Mouse (Mus musculus): Measurements from ENCODE around the gene Sptan1. TPM values are rescaled to one million over a fixed set of nuclear protein-coding genes. Genes with fewer than 3 reads are reported as not detected.

The Sptan1 gene
- total and polyA plus RNA-seq, 3 experiments: 73.8 to 113 (median 88.0) TPM

GRCm38 (mm10) chr2:29948896-29949295, 16.5 kb upstream of the Sptan1 start:
- no peaks in the 10 kb centered on the region for H3K79me2 ChIP-seq (replicated peaks; ENCODE audit: control insufficient read depth, extremely low read depth, insufficient read depth, poor library complexity, severe bottlenecking)
- DNase-seq (ENCODE audit: extremely low read depth): no peak
- no peak overlapping the region for H3K4me3 ChIP-seq (replicated peaks in 1 of 3; ENCODE audit: low read depth in 2 of 3, low read length in 2 of 3, poor library complexity in 1 of 3)
- H3K9ac ChIP-seq (ENCODE audit: insufficient read depth, low read depth): no peak overlapping the region
- in situ Hi-C loops (cut with MboI; ENCODE audit: low pct_ligation_motif_present, low pct_unique_long_range_greater_than_20kb, low sequenced_read_pairs): no loop called here
- TF ChIP-seq BHLHE40 (IDR thresholded peaks at IDR 0.05; ENCODE audit: low read depth, low read length): no peak
- TF ChIP-seq MAFK (IDR thresholded peaks at IDR 0.05; ENCODE audit: insufficient replicate concordance, low read length): no peak
- TF ChIP-seq SMC3 (IDR thresholded peaks at IDR 0.05; ENCODE audit: low read depth, low read length): no peak
- TF ChIP-seq GABPA (IDR thresholded peaks at IDR 0.05; ENCODE audit: insufficient replicate concordance, low read depth, low read length): no peak
- TF ChIP-seq CHD1 (IDR thresholded peaks at IDR 0.05; ENCODE audit: low read depth, low read length): no peak
- TF ChIP-seq NRF1 (IDR thresholded peaks at IDR 0.05; ENCODE audit: low read depth, low read length): no peak
- no peak for TF ChIP-seq ZKSCAN1 (IDR thresholded peaks at IDR 0.05; ENCODE audit: borderline replicate concordance, low read depth, low read length)
- no peak for TF ChIP-seq MXI1 (IDR thresholded peaks at IDR 0.05; ENCODE audit: low read depth, low read length)
- TF ChIP-seq MAX (IDR thresholded peaks at IDR 0.05; ENCODE audit: low read length): no peak
- no peak for TF ChIP-seq CTCF (conservative IDR thresholded peaks at IDR 0.05 in 1 of 2, IDR thresholded peaks at IDR 0.05 in 1 of 2; ENCODE audit: low read depth in 2 of 2, low read length in 2 of 2)
- no peak for TF ChIP-seq RCOR1 (conservative IDR thresholded peaks at IDR 0.05; ENCODE audit: low read depth, low read length)
- no peak for TF ChIP-seq POLR2AphosphoS2 (IDR thresholded peaks at IDR 0.05; ENCODE audit: low read depth, low read length)
- TF ChIP-seq ETS1 (conservative IDR thresholded peaks at IDR 0.05; ENCODE audit: low read depth, low read length): no peak
- TF ChIP-seq TBP (conservative IDR thresholded peaks at IDR 0.05; ENCODE audit: low read depth, low read length): no peak
- TF ChIP-seq ELF1 (IDR thresholded peaks at IDR 0.05; ENCODE audit: low read depth, low read length): no peak
- TF ChIP-seq SIN3A (IDR thresholded peaks at IDR 0.05; ENCODE audit: low read length): no peak
- TF ChIP-seq MAZ (IDR thresholded peaks at IDR 0.05; ENCODE audit: low read depth, low read length): no peak
- no peak for TF ChIP-seq UBTF (IDR thresholded peaks at IDR 0.05; ENCODE audit: low read depth, low read length)
- no peak for TF ChIP-seq HCFC1 (IDR thresholded peaks at IDR 0.05; ENCODE audit: low read depth, low read length)
- H3K9me3 ChIP-seq (replicated peaks; ENCODE audit: low read length): no peaks in the 10 kb centered on the region
- H3K27me3 ChIP-seq (replicated peaks): no peaks in the 10 kb centered on the region
- no peak overlapping the region for H3K4me2 ChIP-seq (ENCODE audit: insufficient read depth, low read depth, poor library complexity, severe bottlenecking)
- dilution Hi-C loops (cut with MboI; ENCODE audit: extremely low pct_ligation_motif_present, extremely low pct_unique_long_range_greater_than_20kb, low sequenced_read_pairs): no loop called here
- H3K27ac ChIP-seq (ENCODE audit: insufficient read depth, low read depth): no peak overlapping the region
- peaks cover 69 to 82% of the 10 kb centered on the region in 2 experiments for H3K36me3 ChIP-seq (replicated peaks in 1 of 2; ENCODE audit: control insufficient read depth in 1 of 2, insufficient read depth in 1 of 2, low read length in 1 of 2)
- H3K4me1 ChIP-seq (ENCODE audit: control insufficient read depth in 1 of 2, insufficient read depth in 2 of 2): peaks cover 0 to 2% of the 10 kb centered on the region in 2 experiments; a peak in 1 of 4 replicates

- dilution Hi-C loops (cut with MboI; ENCODE audit: extremely low pct_ligation_motif_present, extremely low pct_unique_long_range_greater_than_20kb, low sequenced_read_pairs) (no loop called here), in situ Hi-C loops (cut with MboI; ENCODE audit: low pct_ligation_motif_present, low pct_unique_long_range_greater_than_20kb, low sequenced_read_pairs) (no loop called here)
- H3K27ac ChIP-seq (ENCODE audit: insufficient read depth, low read depth): no peak overlapping the region
- H3K4me3 ChIP-seq (replicated peaks in 1 of 3; ENCODE audit: low read depth in 2 of 3, low read length in 2 of 3, poor library complexity in 1 of 3): no peak overlapping the region
- H3K4me2 ChIP-seq (ENCODE audit: insufficient read depth, low read depth, poor library complexity, severe bottlenecking): no peak overlapping the region
- DNase-seq (ENCODE audit: extremely low read depth): no peak
- TF ChIP-seq POLR2A (IDR thresholded peaks at IDR 0.05; ENCODE audit: low read depth, low read length) (no peak), SMC3 (IDR thresholded peaks at IDR 0.05; ENCODE audit: low read depth, low read length) (no peak), PAX5 (IDR thresholded peaks at IDR 0.05; ENCODE audit: low read length) (no peak), MAX (IDR thresholded peaks at IDR 0.05; ENCODE audit: low read length) (no peak), TBP (conservative IDR thresholded peaks at IDR 0.05; ENCODE audit: low read depth, low read length) (no peak), MYC (IDR thresholded peaks at IDR 0.05; ENCODE audit: low read depth, low read length) (no peak), ZMIZ1 (IDR thresholded peaks at IDR 0.05; ENCODE audit: low read depth, low read length) (no peak), JUND (conservative IDR thresholded peaks at IDR 0.05; ENCODE audit: low read depth, low read length) (no peak), SIN3A (IDR thresholded peaks at IDR 0.05; ENCODE audit: low read length) (no peak), GABPA (IDR thresholded peaks at IDR 0.05; ENCODE audit: insufficient replicate concordance, low read depth, low read length) (no peak), HCFC1 (IDR thresholded peaks at IDR 0.05; ENCODE audit: low read depth, low read length) (no peak), ZKSCAN1 (IDR thresholded peaks at IDR 0.05; ENCODE audit: borderline replicate concordance, low read depth, low read length) (no peak), NELFE (IDR thresholded peaks at IDR 0.05; ENCODE audit: low read depth, low read length) (no peak), NRF1 (IDR thresholded peaks at IDR 0.05; ENCODE audit: low read depth, low read length) (no peak), BHLHE40 (IDR thresholded peaks at IDR 0.05; ENCODE audit: low read depth, low read length) (no peak), ZNF384 (IDR thresholded peaks at IDR 0.05; ENCODE audit: low read depth, low read length) (no peak)
- H3K27me3 ChIP-seq (replicated peaks): no peaks in the 10 kb centered on the region
- H3K36me3 ChIP-seq (replicated peaks in 1 of 2; ENCODE audit: control insufficient read depth in 1 of 2, insufficient read depth in 1 of 2, low read length in 1 of 2): peaks cover 34 to 45% of the 10 kb centered on the region in 2 experiments
- no peak overlapping the region for H3K9ac ChIP-seq (ENCODE audit: insufficient read depth, low read depth)
- H3K79me2 ChIP-seq (replicated peaks; ENCODE audit: control insufficient read depth, extremely low read depth, insufficient read depth, poor library complexity, severe bottlenecking): peaks cover 3% of the 10 kb centered on the region
- no peaks in the 10 kb centered on the region for H3K9me3 ChIP-seq (replicated peaks; ENCODE audit: low read length)
- H3K4me1 ChIP-seq (ENCODE audit: control insufficient read depth in 1 of 2, insufficient read depth in 2 of 2): peaks cover 0 to 7% of the 10 kb centered on the region in 2 experiments; a peak in 2 of 4 replicates
Observed at GRCm38 (mm10) chr2:29961246-29961645, 4.1 kb upstream of the Sptan1 start.
